Mouse (Mus musculus) spleen, adult 2 months (tissue): ENCODE data around the gene Id3.

Source experiments
- CTCF ChIP-seq: fragments of 200-500 bp; IDR thresholded peaks from 2 replicates; pipeline ENCODE4 v1.5.1; 2011; ENCODE audit warnings: mild to moderate bottlenecking, inconsistent platforms; ENCODE audit not compliant: insufficient read depth, insufficient read length, insufficient replicate concordance; ENCODE audit errors: extremely low read depth
- POLR2A ChIP-seq: fragments of 200-500 bp; IDR thresholded peaks from 2 replicates; pipeline ENCODE4 v1.6.1; 2011; ENCODE audit warnings: low read depth, low read length, inconsistent platforms

DNA sequence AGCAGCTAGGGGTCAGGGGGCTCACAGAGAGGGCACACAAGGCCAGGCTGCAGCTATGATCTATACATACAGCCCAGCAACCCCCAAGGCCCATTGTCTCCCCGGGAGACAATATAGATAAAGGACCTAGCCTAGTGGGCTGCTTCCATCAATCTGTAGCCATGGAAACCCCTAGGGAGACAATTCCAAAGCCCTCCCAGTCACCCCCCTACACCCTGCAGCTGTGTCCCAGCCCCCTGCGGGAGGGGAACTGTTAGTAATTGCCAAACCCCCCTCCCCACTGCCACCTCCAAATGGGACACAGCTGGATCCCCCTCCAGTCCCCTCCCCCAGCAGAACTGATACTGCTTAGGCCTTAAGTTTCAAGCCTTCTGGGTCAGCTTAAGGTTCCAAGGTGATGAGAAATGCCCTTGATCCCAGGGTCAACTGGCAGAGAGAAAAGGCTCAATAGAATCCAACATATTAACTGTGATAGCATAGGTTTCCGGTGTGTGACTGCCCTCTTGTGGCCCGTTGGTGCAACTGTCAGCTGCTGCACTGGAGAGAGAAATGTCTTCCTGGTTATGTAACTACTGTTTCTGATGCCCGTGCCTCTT is 16.6 kb downstream of the Id3 start:
- TF ChIP-seq CTCF = peak; percentile 88; the same call in 1 of the 2 replicates
- no peak for TF ChIP-seq POLR2A
